Mouse (Mus musculus): ENCODE measurements at regions not wholly inside any gene's neighbourhood (a gene's known extent, or its start where the extent isn't known, plus 50 kb on each side); places are given as distances from the start of the nearest gene placed in this dataset.

- TF ChIP-seq CTCF (conservative IDR thresholded peaks at IDR 0.05; ENCODE audit: low read length) (no peak), NANOG (IDR thresholded peaks at IDR 0.05; ENCODE audit: borderline replicate concordance, low read length) (no peak)
Measured at GRCm38 (mm10) chr3:66806176-66806575, 175.0 kb upstream of the Rsrc1 start.
